Comparison of ENCODE assay signal across 9 mouse cellular contexts in genomic region chr2:157540073-157540952, GRCm38 (mm10). TPM values are rescaled to one million over a fixed set of nuclear protein-coding genes. Genes with fewer than 3 reads are reported as not detected.
DNase-seq lines count a peak whose midpoint lies in the region; ATAC-seq lines count a peak whose summit lies in the region.
"Had no signal": no experiment of that assay in that cellular context is flagged by ENCODE, and none has a peak within 500 bp of the region (broad histone marks: within the 10 kb centered on the region; RNA-seq: fewer than 3 reads in every experiment).

No protein-coding gene starts in this region.

- H3K4me3 ChIP-seq in forebrain, embryonic 12.5 days (replicated peaks): no peak overlapping the region
- no peak overlapping the region for H3K4me3 ChIP-seq in hindbrain, embryonic 13.5 days

- peak; percentile 59 for ATAC-seq in forebrain, embryonic 12.5 days (ENCODE audit: low FRiP score)
- no peak for ATAC-seq in hindbrain, embryonic 13.5 days (ENCODE audit: low FRiP score)
- no peak for ATAC-seq in inflammation-experienced regulatory T-cells, adult 6 months

- peak overlapping the region; percentile 25 for H3K4me2 ChIP-seq in forebrain, embryonic 12.5 days
- no peak overlapping the region; the same call in 1 of the 2 replicates for H3K4me2 ChIP-seq in hindbrain, embryonic 13.5 days

- H3K27me3 ChIP-seq in forebrain, embryonic 12.5 days: peaks cover 37% of the 10 kb centered on the region
- H3K27me3 ChIP-seq in hindbrain, embryonic 13.5 days: peaks cover 5% of the 10 kb centered on the region; the same call in 1 of the 2 replicates

- H3K9ac ChIP-seq in forebrain, embryonic 12.5 days: peak overlapping the region; percentile 36; the same call in 1 of the 2 replicates
- H3K9ac ChIP-seq in hindbrain, embryonic 13.5 days: no peak overlapping the region
- H3K9ac ChIP-seq: liver, embryonic 14.5 days had no signal

- peak overlapping the region; percentile 85 for H3K27ac ChIP-seq in forebrain, embryonic 12.5 days
- H3K27ac ChIP-seq in hindbrain, embryonic 13.5 days: peak overlapping the region; percentile 72
- H3K27ac ChIP-seq: liver, embryonic 14.5 days had no signal

- no peaks in the 10 kb centered on the region for H3K36me3 ChIP-seq in forebrain, embryonic 12.5 days (replicated peaks)
- peaks cover 6% of the 10 kb centered on the region; the same call in 1 of the 2 replicates for H3K36me3 ChIP-seq in hindbrain, embryonic 13.5 days

- no peaks in the 10 kb centered on the region for H3K9me3 ChIP-seq in forebrain, embryonic 12.5 days
- no peaks in the 10 kb centered on the region for H3K9me3 ChIP-seq in hindbrain, embryonic 13.5 days

- 37% methylated on average over 24 of the region's 24 CpGs for WGBS in forebrain, embryonic 12.5 days
- WGBS in hindbrain, embryonic 13.5 days: 36% methylated on average over 24 of the region's 24 CpGs

- peaks cover 76% of the 10 kb centered on the region for H3K4me1 ChIP-seq in forebrain, embryonic 12.5 days
- peaks cover 78% of the 10 kb centered on the region for H3K4me1 ChIP-seq in hindbrain, embryonic 13.5 days (replicated peaks)

- DNase-seq in layer of hippocampus, adult 11-12 months (ENCODE audit: low spot score): peak; percentile 60
- DNase-seq in layer of hippocampus, adult 9-10 months (ENCODE audit: low spot score): no peak
- peak; percentile 45 to 67 for DNase-seq in lung, postnatal 4 days
- DNase-seq in telencephalon, adult 2 months (ENCODE audit: low read depth, low spot score): peak; percentile 60
- DNase-seq in spleen, adult 18-20 months: no peak

RNA-seq across cellular contexts. Expression of gene Nnat, which starts 19.6 kb away (rescaled TPM):
- polyA plus RNA-seq in forebrain, embryonic 12.5 days (2016; fragmentation: Nextera tagmentation; extraction: Ambion mirVana): 5,265 and 5,863 TPM in 2 replicates
- polyA plus RNA-seq in hindbrain, embryonic 13.5 days (2015; fragmentation: Nextera tagmentation; extraction: Ambion mirVana): 6,024 and 6,534 TPM in 2 replicates
- under 1 TPM in 1 of 3 experiments, not detected in 2; 0.67 TPM for polyA plus RNA-seq in inflammation-experienced regulatory T-cells, adult 6 months (2017; shearing (Covaris generic))

RNA-seq across cellular contexts. Expression of gene Blcap, which starts 30.8 kb away (rescaled TPM):
- polyA plus RNA-seq in forebrain, embryonic 12.5 days (2016; fragmentation: Nextera tagmentation; extraction: Ambion mirVana): 144 and 156 TPM in 2 replicates
- polyA plus RNA-seq in hindbrain, embryonic 13.5 days (2015; fragmentation: Nextera tagmentation; extraction: Ambion mirVana): 219 and 232 TPM in 2 replicates
- 10 to 100 TPM; 13.9 to 21.2 (median 15.1) TPM for polyA plus RNA-seq in inflammation-experienced regulatory T-cells, adult 6 months (2017; shearing (Covaris generic))

Comparison
In these comparisons a context has a peak if more than half of its experiments do, and no peak if none do; other contexts are left out.
1. DNase-seq: peak in layer of hippocampus, adult 11-12 months (single experiment), lung, postnatal 4 days (2 of 2) and telencephalon, adult 2 months (single experiment); none in layer of hippocampus, adult 9-10 months (single experiment) and spleen, adult 18-20 months (0 of 2).
2. RNA of gene Nnat, which starts 19.6 kb away (polyA plus RNA-seq): 6,024 to 6,534 TPM in hindbrain, embryonic 13.5 days and 5,265 to 5,863 TPM in forebrain, embryonic 12.5 days; 0.67 TPM in inflammation-experienced regulatory T-cells, adult 6 months; every median in the first group is over 1,000 times any median in the second.